In genomic region chr13:48443996-48444395, GRCm38 (mm10) we compare ENCODE assay signal across 19 mouse cellular contexts.
DNase-seq lines count a peak whose midpoint lies in the region; ATAC-seq and TF ChIP-seq lines count a peak whose summit lies in the region.
"Had no signal": no experiment of that assay in that cellular context is flagged by ENCODE, and none has a peak within 500 bp of the region (broad histone marks: within the 10 kb centered on the region; RNA-seq: fewer than 3 reads in every experiment).

No protein-coding gene starts in this region.

- no peak overlapping the region for H3K4me3 ChIP-seq in forebrain, embryonic 14.5 days (ENCODE audit: low read depth, low read length)
- H3K4me3 ChIP-seq in forebrain, embryonic 12.5 days (replicated peaks), result no peak overlapping the region
- no peak overlapping the region for H3K4me3 ChIP-seq in liver, embryonic 11.5 days (ENCODE audit: low read depth, low read length)
- no peak overlapping the region for H3K4me3 ChIP-seq in liver, postnatal 0 days (ENCODE audit: low read depth, low read length)
- no peak overlapping the region for H3K4me3 ChIP-seq in liver, embryonic 13.5 days (replicated peaks)
- no peak overlapping the region for H3K4me3 ChIP-seq in midbrain, embryonic 16.5 days (ENCODE audit: low read depth, low read length)
- H3K4me3 ChIP-seq: embryonic facial prominence, embryonic 13.5 days; heart, embryonic 10.5 days; neural tube, embryonic 13.5 days had no signal

- no peak for TF ChIP-seq CTCF in liver, postnatal 0 days (IDR thresholded peaks at IDR 0.05; ENCODE audit: low read depth)

- H3K36me3 ChIP-seq in forebrain, embryonic 14.5 days (ENCODE audit: control insufficient read depth, insufficient read depth, low read length), result no peaks in the 10 kb centered on the region
- no peaks in the 10 kb centered on the region for H3K36me3 ChIP-seq in forebrain, embryonic 12.5 days (replicated peaks)
- no peaks in the 10 kb centered on the region for H3K36me3 ChIP-seq in liver, embryonic 11.5 days (ENCODE audit: control insufficient read depth, insufficient read depth, low read length)
- no peaks in the 10 kb centered on the region for H3K36me3 ChIP-seq in liver, postnatal 0 days (replicated peaks; ENCODE audit: insufficient read depth, low read length)
- H3K36me3 ChIP-seq in liver, embryonic 13.5 days, result no peaks in the 10 kb centered on the region
- no peaks in the 10 kb centered on the region for H3K36me3 ChIP-seq in midbrain, embryonic 16.5 days (ENCODE audit: control insufficient read depth, insufficient read depth, low read length)
- H3K36me3 ChIP-seq: embryonic facial prominence, embryonic 13.5 days; heart, embryonic 10.5 days; neural tube, embryonic 13.5 days had no signal

- no peaks in the 10 kb centered on the region for H3K27me3 ChIP-seq in forebrain, embryonic 14.5 days (replicated peaks; ENCODE audit: control insufficient read depth, insufficient read depth, low read length)
- peaks cover 6% of the 10 kb centered on the region; the same call in 1 of the 2 replicates for H3K27me3 ChIP-seq in forebrain, embryonic 12.5 days
- no peaks in the 10 kb centered on the region for H3K27me3 ChIP-seq in liver, embryonic 11.5 days (replicated peaks; ENCODE audit: control insufficient read depth, insufficient read depth, low read length)
- H3K27me3 ChIP-seq in liver, postnatal 0 days (ENCODE audit: insufficient read depth, low read length), result no peaks in the 10 kb centered on the region
- H3K27me3 ChIP-seq in liver, embryonic 13.5 days, result no peaks in the 10 kb centered on the region
- no peaks in the 10 kb centered on the region for H3K27me3 ChIP-seq in midbrain, embryonic 16.5 days (ENCODE audit: control insufficient read depth, insufficient read depth, low read depth, low read length)
- H3K27me3 ChIP-seq: embryonic facial prominence, embryonic 13.5 days; neural tube, embryonic 13.5 days had no signal

- no peak for DNase-seq in forebrain, embryonic 14.5 days (ENCODE audit: low spot score)
- no peak for DNase-seq in liver, embryonic 11.5 days (ENCODE audit: low spot score)
- DNase-seq in liver, postnatal 0 days, result no peak
- peak; percentile 5 for DNase-seq in liver, embryonic 13.5 days
- DNase-seq in right cerebral cortex, postnatal 4 days, result no peak
- DNase-seq in natural killer cell, adult 2 months (ENCODE audit: low spot score in 2 of 2), result no peak
- DNase-seq: adrenal gland, postnatal 10 days; cerebellum, adult 2 months; gastrocnemius, postnatal 25 days; heart, postnatal 4 days; left cerebral cortex, postnatal 4 days; right cerebral cortex, postnatal 25 days; thymus, postnatal 36 days had no signal

- peak overlapping the region; percentile 13; the same call in 1 of the 2 replicates for H3K9ac ChIP-seq in forebrain, embryonic 14.5 days (ENCODE audit: low read length)
- no peak overlapping the region for H3K9ac ChIP-seq in forebrain, embryonic 12.5 days
- no peak overlapping the region for H3K9ac ChIP-seq in liver, embryonic 11.5 days (ENCODE audit: low read depth, low read length)
- no peak overlapping the region for H3K9ac ChIP-seq in liver, postnatal 0 days (replicated peaks)
- H3K9ac ChIP-seq in liver, embryonic 13.5 days, result no peak overlapping the region
- H3K9ac ChIP-seq in midbrain, embryonic 16.5 days (ENCODE audit: low read depth, low read length), result 0 out of 2 replicates have a peak overlapping the region, but pooled peaks have one; percentile 4
- H3K9ac ChIP-seq: embryonic facial prominence, embryonic 13.5 days; neural tube, embryonic 13.5 days had no signal

- no peak for ATAC-seq in forebrain, embryonic 14.5 days
- no peak for ATAC-seq in forebrain, embryonic 12.5 days (ENCODE audit: low FRiP score)
- ATAC-seq in liver, embryonic 11.5 days (replicated peaks; ENCODE audit: low FRiP score), result 0 out of 2 replicates have a peak, but pooled peaks have one; percentile 43
- no peak for ATAC-seq in liver, postnatal 0 days
- ATAC-seq in liver, embryonic 13.5 days (ENCODE audit: low read depth), result no peak
- ATAC-seq in midbrain, embryonic 16.5 days, result peak; percentile 58; the same call in 1 of the 2 replicates
- ATAC-seq: intestine, postnatal 0 days had no signal

- no peak overlapping the region for H3K27ac ChIP-seq in forebrain, embryonic 14.5 days (ENCODE audit: low read depth, low read length)
- no peak overlapping the region for H3K27ac ChIP-seq in forebrain, embryonic 12.5 days
- no peak overlapping the region for H3K27ac ChIP-seq in liver, embryonic 11.5 days (ENCODE audit: low read depth, low read length)
- H3K27ac ChIP-seq in liver, postnatal 0 days (ENCODE audit: low read depth), result no peak overlapping the region
- no peak overlapping the region for H3K27ac ChIP-seq in liver, embryonic 13.5 days
- H3K27ac ChIP-seq in midbrain, embryonic 16.5 days (ENCODE audit: low read length), result peak overlapping the region; percentile 39
- H3K27ac ChIP-seq: embryonic facial prominence, embryonic 13.5 days; heart, embryonic 10.5 days; neural tube, embryonic 13.5 days had no signal

- no peak overlapping the region for H3K4me2 ChIP-seq in forebrain, embryonic 14.5 days (ENCODE audit: low read length)
- H3K4me2 ChIP-seq in forebrain, embryonic 12.5 days, result no peak overlapping the region
- peak overlapping the region; percentile 16; the same call in 1 of the 2 replicates for H3K4me2 ChIP-seq in liver, embryonic 11.5 days
- no peak overlapping the region for H3K4me2 ChIP-seq in liver, postnatal 0 days (ENCODE audit: low read depth, low read length)
- H3K4me2 ChIP-seq in liver, embryonic 13.5 days, result peak overlapping the region; percentile 13; the same call in 1 of the 2 replicates
- no peak overlapping the region for H3K4me2 ChIP-seq in midbrain, embryonic 16.5 days (ENCODE audit: low read length)
- H3K4me2 ChIP-seq: embryonic facial prominence, embryonic 13.5 days; neural tube, embryonic 13.5 days had no signal

- no peak for TF ChIP-seq EP300 in liver, postnatal 0 days (IDR thresholded peaks at IDR 0.05; ENCODE audit: low read depth)

- no peaks in the 10 kb centered on the region for H3K9me3 ChIP-seq in forebrain, embryonic 14.5 days (replicated peaks; ENCODE audit: control insufficient read depth, low read length)
- H3K9me3 ChIP-seq in forebrain, embryonic 12.5 days, result no peaks in the 10 kb centered on the region
- no peaks in the 10 kb centered on the region for H3K9me3 ChIP-seq in liver, embryonic 11.5 days (ENCODE audit: control insufficient read depth, low read length)
- no peaks in the 10 kb centered on the region for H3K9me3 ChIP-seq in liver, postnatal 0 days (ENCODE audit: low read length)
- H3K9me3 ChIP-seq in liver, embryonic 13.5 days (replicated peaks), result no peaks in the 10 kb centered on the region
- no peaks in the 10 kb centered on the region for H3K9me3 ChIP-seq in midbrain, embryonic 16.5 days (replicated peaks; ENCODE audit: control insufficient read depth, low read length, poor library complexity, severe bottlenecking)
- H3K9me3 ChIP-seq: embryonic facial prominence, embryonic 13.5 days; heart, embryonic 10.5 days; neural tube, embryonic 13.5 days had no signal

- 7% methylated on average over 8 of the region's 8 CpGs for WGBS in forebrain, embryonic 14.5 days
- WGBS in forebrain, embryonic 12.5 days, result 12% methylated on average over 8 of the region's 8 CpGs
- WGBS in liver, embryonic 11.5 days, result 31% methylated on average over 8 of the region's 8 CpGs
- WGBS in liver, postnatal 0 days (ENCODE audit: insufficient replicate concordance), result 38% methylated on average over 8 of the region's 8 CpGs
- WGBS in liver, embryonic 13.5 days (ENCODE audit: insufficient replicate concordance), result 14% methylated on average over 8 of the region's 8 CpGs
- WGBS in midbrain, embryonic 16.5 days, result 16% methylated on average over 8 of the region's 8 CpGs

- no peaks in the 10 kb centered on the region for H3K4me1 ChIP-seq in forebrain, embryonic 14.5 days (ENCODE audit: control insufficient read depth, insufficient read depth, low read length)
- 0 out of 2 replicates have a peak, but pooled peaks cover 10% of the 10 kb centered on the region for H3K4me1 ChIP-seq in forebrain, embryonic 12.5 days
- H3K4me1 ChIP-seq in liver, embryonic 11.5 days (replicated peaks; ENCODE audit: control insufficient read depth, insufficient read depth, low read length), result peaks cover 4% of the 10 kb centered on the region; the same call in 1 of the 2 replicates
- H3K4me1 ChIP-seq in liver, postnatal 0 days (ENCODE audit: insufficient read depth), result no peaks in the 10 kb centered on the region
- no peaks in the 10 kb centered on the region for H3K4me1 ChIP-seq in liver, embryonic 13.5 days (replicated peaks)
- peaks cover 5% of the 10 kb centered on the region; the same call in 1 of the 2 replicates for H3K4me1 ChIP-seq in midbrain, embryonic 16.5 days (ENCODE audit: control insufficient read depth, insufficient read depth, low read length)
- H3K4me1 ChIP-seq: embryonic facial prominence, embryonic 13.5 days; neural tube, embryonic 13.5 days had no signal

Comparison
In these comparisons a context has a peak if more than half of its experiments do, and no peak if none do; other contexts are left out.
1. ATAC-seq: peak in liver, embryonic 11.5 days (single experiment) and midbrain, embryonic 16.5 days (single experiment); none in forebrain, embryonic 14.5 days (single experiment), forebrain, embryonic 12.5 days (single experiment), liver, postnatal 0 days (single experiment) and liver, embryonic 13.5 days (single experiment).
2. H3K4me2 ChIP-seq: peak in liver, embryonic 11.5 days (single experiment) and liver, embryonic 13.5 days (single experiment); none in forebrain, embryonic 14.5 days (single experiment), forebrain, embryonic 12.5 days (single experiment), liver, postnatal 0 days (single experiment) and midbrain, embryonic 16.5 days (single experiment).
3. H3K9ac ChIP-seq: peak in forebrain, embryonic 14.5 days (single experiment) and midbrain, embryonic 16.5 days (single experiment); none in forebrain, embryonic 12.5 days (single experiment), liver, embryonic 11.5 days (single experiment), liver, postnatal 0 days (single experiment) and liver, embryonic 13.5 days (single experiment).